Mouse (Mus musculus): ENCODE measurements at regions not wholly inside any gene's neighbourhood (a gene's known extent, or its start where the extent isn't known, plus 50 kb on each side); places are given as distances from the start of the nearest gene placed in this dataset.

DNA sequence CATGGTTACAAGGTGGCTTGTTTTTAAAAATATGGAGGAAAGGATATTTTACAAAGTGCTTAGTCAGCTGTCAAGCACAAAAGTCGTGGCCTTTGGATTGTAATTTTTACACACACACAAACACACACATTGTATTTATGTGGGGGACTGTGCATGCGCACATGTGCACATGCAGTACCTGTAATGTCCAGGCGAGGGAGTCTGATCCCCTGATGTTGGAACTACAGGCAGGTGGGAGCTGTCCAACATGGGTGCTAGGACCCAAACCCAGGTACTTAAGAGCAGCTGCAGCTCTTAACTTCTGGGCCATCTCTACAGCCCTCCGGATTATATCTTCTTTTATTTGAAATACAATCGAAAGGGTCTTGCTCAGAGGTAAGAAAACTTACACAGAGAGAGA is 524.7 kb upstream of the 3110018I06Rik start:
- no peak for ATAC-seq (ENCODE audit: poor library complexity, severe bottlenecking)

DNA sequence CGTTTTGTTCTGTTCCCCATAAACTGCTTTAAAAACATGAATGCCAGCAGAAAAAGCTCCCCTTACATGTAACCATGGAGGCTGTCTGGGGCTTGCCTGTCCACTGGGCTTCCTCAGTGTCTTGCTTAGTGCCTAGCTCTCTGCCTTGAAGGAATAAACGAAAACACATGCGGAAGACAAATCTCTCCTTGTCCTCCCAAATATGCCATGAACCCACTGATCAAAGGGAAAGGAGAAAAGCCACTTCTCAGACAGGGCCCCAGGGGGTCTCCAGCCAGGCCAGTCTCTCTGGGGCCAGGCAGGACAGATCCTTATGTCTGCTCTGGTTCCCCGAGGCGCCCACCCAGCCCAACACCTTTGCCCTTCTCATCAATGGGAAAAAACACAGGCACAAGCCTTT is 518.6 kb upstream of the 3110018I06Rik start:
- no peak for ATAC-seq (ENCODE audit: poor library complexity, severe bottlenecking)

DNA sequence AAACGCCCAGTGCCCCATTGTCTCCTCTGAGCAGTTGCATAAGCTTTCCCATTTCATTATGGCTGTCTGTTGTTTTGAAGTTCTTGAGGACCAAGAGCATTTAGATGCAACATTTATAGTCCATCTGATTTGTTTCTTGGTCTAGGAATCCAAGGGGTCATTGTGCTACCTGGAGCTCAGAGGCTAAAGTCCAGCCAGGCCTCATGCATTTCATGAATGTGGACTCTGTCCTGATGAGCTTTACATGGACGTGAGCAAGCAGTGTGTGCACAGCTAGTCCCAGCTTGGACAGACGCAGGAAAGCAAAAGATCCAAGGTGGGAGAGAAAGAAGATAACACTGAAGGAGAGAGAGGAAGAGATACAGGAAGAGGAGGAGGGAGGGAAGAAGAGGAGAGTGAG is 496.0 kb upstream of the 3110018I06Rik start:
- no peak for ATAC-seq (ENCODE audit: poor library complexity, severe bottlenecking)

DNA sequence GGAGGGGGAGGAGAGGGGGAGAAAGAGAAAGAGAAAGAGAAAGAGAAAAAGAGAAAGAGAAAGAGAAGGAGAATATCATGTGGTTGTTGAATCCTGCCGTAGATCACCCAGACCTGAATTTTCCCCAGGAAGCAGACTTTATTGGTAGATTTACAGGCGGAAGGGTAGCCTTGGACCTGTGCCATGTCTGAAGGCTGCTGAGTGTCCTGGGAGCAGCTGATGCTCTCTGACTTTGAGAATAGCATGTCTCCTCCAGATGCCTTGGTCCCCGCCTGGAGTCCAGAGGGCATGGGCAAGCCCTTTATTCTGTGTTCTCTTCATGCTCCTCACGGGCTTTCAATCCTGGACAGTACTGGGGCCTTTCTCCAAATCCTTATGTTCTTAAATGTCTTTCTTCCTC is 495.4 kb upstream of the 3110018I06Rik start:
- ATAC-seq (ENCODE audit: poor library complexity, severe bottlenecking) = no peak

DNA sequence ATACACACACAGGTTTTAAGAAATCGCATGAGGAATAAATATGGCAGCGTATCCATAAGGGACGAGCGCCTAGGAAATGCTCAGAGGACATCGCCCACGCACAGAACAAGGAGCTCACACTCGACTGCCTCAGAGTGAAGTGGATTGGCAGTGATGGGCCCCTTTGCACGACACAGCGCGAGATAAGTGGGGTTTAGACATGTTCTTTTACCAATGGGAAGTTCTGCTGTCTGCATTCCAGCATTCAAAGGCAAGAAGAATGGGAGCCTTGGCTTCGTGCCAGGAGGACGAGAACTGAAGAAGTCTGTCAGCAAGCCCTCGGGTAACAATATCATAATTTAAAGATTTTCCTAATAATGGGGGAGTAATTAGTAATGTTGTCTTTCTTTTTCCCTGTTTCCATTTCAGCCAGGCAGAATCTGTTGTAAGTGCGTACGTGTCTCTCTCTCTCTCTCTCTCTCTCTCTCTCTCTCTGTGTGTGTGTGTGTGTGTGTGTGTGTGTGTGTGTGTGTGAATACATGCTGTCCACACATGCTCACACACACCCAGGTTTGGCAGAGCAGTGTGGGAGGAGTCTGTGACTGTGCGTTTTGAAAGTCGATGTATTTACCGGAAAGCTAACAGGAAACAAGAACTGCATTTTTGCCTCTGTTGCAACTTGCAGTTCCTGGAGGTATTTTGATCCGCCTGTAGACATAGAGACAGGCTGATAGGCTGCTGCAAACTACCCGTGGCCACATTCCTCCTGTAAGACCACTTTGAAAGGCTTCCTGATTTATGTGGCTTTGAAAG is 477.2 kb upstream of the 3110018I06Rik start:
- no peak for ATAC-seq (ENCODE audit: poor library complexity, severe bottlenecking)

DNA sequence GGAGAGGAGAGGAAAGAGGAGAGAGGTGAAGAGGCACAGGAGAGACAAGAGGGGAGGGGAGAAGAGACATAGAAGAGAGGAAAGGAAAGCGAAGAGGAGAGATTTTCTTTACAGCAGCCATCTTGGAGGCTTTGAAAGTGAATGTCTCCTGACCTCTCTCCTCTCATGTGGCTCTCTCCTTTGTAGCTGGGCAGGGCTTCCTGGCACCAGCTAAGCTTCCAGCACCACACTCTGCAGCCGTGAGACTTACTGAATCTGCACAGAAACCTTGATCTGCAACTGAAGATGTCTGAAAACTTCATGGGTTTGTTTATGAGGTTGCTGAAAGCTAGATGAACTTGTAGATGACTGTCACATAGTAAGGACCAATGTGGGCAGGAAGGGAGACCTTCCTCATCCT is 471.6 kb upstream of the 3110018I06Rik start:
- no peak for ATAC-seq (ENCODE audit: poor library complexity, severe bottlenecking)

DNA sequence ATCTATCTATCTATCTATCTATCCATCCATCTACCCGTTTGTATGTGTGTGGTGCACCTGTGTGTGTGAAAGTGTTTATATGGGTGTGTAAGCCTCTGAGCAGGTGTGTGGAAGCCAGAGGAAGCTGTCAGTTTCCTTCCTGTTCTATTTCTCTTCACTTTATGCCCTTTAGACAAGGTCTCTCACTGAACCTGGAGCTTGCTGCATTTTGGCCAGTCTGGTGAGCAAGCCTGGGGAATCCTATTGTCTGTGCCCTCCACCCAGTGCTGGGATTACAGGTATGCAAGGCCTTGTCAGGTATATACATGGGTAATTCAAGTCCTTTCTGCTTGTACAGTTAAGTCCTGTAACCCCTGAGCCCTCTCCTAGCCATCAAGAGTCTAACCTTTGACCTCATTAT is 466.6 kb upstream of the 3110018I06Rik start:
- no peak for ATAC-seq (ENCODE audit: poor library complexity, severe bottlenecking)

DNA sequence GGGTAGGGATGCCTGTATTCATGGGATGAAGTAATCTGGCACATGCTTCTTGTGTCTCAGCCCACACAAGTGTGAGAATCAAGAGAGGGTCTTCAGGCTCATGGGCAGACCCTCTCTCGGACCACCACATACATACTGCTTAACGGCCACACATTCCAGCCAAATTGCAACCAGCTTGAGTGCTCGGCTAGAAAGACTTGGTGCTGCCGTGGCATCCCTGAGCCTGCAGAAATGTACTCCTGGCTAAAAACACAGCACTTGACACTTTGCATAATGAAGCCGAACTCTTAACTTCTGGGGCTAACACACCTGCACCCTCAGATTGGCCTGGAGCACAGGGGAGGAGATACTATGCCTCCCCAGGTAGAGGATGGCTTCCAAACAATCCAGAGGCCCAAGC is 461.6 kb upstream of the 3110018I06Rik start:
- ATAC-seq (ENCODE audit: poor library complexity, severe bottlenecking) = no peak

DNA sequence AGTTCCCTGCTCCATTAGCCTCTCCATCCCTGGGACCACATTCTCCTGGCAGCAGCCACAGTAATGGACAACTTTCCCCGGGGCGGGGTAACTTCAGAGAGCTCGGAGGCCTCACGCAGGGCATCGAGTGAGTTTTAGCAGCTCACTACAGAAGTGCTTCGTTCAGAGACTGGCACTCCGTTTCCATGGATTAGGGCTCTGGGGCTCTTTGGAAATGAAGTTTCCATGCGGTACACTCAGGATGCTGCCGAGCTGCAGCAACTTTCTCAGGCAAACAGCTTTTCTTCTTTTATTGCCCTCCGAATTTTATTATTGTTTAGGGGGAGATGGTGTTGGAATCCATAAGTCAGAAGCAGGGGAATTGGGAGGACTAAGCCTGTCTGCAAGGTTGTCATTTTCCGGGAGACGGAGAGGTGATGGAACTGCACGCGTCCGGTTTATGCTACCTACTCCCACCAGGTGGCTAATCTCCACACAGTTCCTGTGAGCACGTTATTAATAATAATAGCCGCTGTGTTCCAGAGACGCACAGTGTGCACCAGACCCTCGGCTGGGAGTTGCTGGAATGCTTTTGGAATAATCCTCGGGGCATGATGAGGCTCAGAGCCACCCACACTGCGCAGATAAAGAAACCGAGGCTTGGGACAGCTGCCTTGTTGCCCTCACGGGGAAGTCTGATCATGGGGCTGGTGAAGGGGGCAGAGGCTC is 460.4 kb upstream of the 3110018I06Rik start:
- ATAC-seq (ENCODE audit: poor library complexity, severe bottlenecking) = no peak

DNA sequence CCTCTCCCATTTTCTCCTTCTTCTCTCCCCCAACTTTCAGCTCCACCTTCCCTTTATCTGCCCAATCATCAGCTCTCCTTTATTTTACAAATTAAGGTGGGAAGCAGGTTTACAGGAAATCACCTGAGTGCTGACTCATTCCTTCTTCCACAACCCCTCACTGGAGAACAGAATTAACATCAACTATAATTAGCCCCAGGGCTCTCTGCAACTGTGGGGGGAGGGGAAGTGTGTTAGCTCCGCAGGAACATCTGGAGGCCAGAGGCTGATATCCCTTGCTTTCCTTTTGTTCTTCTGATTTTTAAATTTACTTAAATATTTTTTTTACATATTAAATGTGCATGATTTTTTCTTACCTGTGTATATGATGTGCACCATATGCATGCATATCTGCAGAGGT is 459.4 kb upstream of the 3110018I06Rik start:
- ATAC-seq (ENCODE audit: poor library complexity, severe bottlenecking) = no peak

DNA sequence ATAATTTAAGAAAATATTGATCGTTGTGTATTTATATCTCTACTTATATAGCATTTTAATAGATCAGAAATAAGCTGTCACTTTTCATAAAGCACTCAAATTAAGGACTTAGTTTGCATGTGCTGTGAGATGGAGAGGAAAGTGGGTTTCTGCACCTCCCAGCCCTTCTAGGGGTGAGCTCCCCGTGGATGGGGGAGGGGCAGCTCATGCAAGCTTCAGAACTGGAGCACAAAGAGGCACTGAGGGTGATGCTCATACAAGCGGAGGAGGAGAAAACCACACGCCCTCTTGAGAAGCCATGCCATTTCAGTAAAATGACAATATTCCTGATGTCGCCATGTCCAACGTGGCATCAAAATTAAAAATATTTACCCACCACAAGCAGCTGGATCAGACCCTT is 452.1 kb upstream of the 3110018I06Rik start:
- no peak for ATAC-seq (ENCODE audit: poor library complexity, severe bottlenecking)

DNA sequence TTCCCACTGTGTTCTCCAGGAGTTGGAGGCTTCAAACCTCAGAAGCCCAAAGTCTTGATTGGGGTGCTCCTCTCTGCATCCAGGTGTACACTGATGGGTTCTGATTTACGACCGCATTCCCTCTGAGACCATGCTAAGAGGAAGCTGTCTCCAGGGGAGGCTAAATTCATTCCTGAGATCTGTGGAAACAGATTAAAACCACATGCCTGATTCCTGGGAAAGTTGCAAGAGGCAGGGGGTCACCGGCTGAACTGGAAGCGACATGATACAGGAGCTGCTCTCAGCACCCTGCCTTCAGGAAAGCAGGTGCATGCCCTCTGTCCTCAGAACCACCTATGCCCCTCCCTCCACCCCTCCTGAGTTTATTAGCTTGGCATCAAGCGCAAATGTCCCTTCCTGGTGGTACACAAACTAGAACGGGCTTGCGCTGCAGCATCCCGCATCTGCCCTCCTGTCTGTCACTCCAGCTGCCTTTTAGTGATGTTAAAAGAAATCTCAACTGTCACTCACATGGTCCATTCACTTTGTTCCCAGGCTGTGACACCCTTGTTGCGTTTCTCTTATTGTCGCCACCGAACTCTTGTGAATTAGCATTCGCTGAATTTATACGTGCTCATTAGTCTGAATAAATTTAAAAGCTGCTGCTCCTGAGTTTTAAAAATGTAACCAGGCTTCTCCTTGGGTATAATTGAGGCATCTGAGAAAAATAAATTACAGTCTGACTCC is 446.3 kb upstream of the 3110018I06Rik start:
- ATAC-seq (ENCODE audit: poor library complexity, severe bottlenecking) = no peak

DNA sequence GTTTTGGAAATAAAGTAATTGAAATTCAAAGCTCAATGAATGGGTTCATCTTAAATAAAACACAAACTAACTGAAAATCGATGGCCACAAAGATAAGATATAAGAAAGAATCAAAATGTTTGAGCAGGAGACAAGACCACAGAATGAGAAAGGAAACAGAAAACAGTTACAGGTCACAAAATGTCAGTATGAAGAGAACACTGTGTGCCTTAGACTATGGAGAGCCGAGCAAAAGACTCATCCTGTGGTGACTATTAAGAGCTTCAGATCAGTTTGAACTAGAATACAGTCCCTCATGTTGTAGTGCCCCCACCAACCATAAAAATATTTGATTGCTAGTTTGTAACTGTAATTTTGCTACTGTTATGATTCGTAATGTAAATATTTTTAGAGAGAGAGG is 441.9 kb upstream of the 3110018I06Rik start:
- no peak for ATAC-seq (ENCODE audit: poor library complexity, severe bottlenecking)

DNA sequence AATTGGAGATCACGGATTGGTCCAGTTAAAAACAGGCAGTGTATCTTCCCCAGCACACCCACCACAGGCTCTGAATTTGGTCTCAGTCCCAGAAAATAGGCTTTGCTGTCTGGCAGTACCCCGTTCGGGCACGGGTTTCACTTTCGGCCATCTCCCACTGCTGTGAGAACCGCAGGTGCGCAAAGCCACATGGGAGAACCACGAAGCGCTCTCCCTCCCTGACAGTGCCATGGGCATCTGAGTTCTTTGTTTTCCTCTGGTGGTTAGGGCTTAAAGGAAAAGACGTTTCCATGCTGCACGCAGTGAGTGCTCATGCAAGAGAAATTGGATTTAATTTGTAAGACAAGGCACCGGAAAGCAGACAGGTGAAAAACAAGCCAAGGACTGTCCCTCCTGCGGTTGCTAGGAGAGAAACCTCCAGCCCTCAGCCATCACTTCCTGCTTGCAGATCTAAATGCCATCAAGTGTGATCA is 441.3 kb upstream of the 3110018I06Rik start:
- ATAC-seq (ENCODE audit: poor library complexity, severe bottlenecking) = no peak

DNA sequence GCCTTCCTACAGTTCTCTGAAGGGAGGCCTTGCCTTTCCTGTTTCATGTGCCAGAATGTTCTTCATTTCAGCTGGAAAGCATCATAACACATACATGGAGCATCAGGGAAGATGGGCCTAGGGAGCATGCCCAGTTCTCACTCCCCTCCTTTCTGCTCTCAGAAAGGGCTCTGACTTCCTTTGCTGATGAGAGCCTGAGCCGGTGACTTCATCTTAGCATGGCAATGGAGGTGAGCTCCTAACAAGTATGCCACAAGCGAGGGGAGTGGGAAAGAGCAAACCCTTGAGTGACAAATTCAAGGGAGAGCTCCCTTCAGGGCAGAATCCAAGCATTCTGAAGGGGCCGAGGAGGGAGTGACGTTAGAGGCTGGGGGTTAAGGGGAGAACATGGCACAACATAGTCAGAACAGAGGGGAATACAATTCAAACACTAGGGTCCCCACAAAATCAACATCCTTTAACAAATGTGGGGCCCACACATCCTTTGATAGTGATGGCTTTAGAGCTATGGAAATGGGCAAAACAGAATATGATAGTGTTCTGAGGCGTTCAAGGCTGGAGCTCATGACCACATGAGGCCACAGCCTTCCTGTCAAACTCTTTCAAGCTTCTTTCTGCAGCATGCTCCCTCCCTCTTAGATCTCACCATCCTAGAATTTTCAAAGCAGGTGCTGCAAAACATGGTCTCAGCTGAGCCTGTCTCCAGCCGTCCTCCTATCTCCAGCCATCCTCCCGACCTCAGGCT is 437.4 kb upstream of the 3110018I06Rik start:
- no peak for ATAC-seq (ENCODE audit: poor library complexity, severe bottlenecking)

DNA sequence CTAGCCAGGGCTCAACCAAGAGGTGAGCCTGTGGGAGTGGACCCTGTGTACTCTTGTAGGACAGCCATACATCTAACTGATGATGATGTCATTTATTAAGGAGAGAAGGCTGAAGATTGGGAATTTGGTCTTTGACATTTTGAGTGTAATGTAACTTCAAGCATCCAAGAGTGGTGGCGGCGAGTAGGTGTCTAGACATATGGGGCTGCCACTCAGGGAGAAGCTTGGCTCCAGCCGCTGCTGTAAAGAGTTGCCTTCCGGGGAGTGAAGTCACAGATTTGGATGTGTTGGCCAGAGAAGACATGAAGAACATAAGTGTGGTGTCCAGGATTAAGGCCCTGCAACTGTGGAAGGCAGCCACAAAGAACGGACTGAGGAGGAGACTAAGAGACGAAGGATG is 436.3 kb upstream of the 3110018I06Rik start:
- no peak for ATAC-seq (ENCODE audit: poor library complexity, severe bottlenecking)

DNA sequence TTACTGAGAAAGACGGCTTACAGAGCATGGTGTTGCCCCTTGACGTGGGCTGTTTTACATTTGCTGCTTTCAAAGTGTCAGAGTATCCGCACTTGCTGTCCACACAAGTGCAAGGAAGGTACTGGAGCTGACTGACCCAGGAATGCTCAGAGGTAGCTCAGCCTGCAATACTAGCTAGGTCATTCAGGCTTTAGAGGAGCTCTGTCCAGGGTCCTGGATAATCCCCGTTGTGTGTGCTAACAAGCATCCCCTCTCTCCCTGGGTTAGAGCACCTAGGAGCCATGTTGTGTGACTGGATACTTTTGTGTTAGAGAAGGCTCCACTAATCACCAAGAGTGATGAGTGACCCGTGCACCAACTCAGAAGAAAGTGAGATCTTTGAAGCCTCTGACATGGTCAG is 431.9 kb upstream of the 3110018I06Rik start:
- no peak for ATAC-seq (ENCODE audit: poor library complexity, severe bottlenecking)

DNA sequence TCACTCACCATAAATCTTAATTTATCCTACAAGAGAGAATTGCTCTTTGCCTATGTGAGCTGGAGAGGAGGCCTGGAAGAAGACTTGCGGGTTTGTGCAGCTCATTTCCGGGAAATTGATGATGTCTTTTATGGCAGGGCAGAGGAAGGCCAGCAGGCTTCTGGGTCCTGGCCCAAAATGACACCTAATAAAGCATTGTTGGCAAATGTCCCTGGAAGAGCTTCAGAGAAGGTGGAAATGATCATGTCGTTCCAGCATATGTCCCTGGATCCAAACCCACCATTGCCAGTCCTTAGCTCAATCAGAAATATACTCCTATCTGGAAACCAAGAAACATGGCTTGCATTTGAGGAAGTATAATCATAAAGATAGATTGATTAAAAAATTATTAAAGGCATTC is 427.9 kb upstream of the 3110018I06Rik start:
- no peak for ATAC-seq (ENCODE audit: poor library complexity, severe bottlenecking)

DNA sequence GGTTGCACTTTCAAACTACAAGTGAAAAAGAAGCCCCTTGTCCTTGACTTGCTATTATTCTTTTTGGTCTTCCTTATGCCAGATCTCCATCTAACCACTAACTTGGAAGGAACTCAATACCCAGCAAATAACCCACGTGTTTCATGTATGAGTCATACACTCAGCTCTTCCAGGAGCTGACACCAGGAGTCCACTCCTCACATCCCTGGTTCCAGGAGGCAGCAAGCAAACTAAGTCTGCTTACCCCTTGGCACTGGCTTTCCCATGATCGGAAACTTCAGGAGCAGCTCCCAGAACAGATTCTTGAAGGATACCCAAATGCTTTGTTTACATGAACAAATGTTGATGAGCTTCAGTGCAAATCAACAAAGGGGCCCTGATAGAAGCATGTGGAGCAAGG is 421.1 kb upstream of the 3110018I06Rik start:
- ATAC-seq (ENCODE audit: poor library complexity, severe bottlenecking) = no peak

DNA sequence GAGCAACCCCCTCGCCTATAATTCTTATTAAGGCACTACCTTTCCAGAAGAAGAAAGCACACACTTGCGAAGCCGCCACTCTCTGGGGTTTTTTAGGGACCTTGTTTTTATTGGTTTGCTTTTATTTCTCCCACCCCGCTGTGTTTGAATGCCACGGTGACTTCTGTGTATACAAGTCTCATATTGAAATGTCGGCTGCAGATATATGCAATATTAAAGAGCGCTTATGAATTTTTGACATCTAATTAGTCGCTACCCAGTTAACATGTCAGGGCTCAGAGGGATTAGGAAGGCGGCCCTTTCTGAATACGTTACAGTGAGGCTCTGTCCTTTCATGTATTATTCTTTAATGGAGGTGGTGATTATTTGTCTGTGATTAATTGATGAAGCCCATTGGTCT is 405.9 kb upstream of the 3110018I06Rik start:
- ATAC-seq (ENCODE audit: poor library complexity, severe bottlenecking) = no peak

Data from megakaryocyte, adult 5-6 weeks (primary cell).